Mouse (Mus musculus) MEL (cell line): ENCODE measurements at regions not wholly inside any gene's neighbourhood (a gene's known extent, or its start where the extent isn't known, plus 50 kb on each side); places are given as distances from the start of the nearest gene placed in this dataset.

Source experiments
- DNase-seq: peaks from one replicate; pipeline ENCODE4 v3.0.0; 2011; ENCODE audit warnings: low read depth, low spot score
- H3K27ac ChIP-seq: 2 replicates; pipeline ENCODE4 v1.5.1; 2012; ENCODE audit warnings: low read depth, mild to moderate bottlenecking, control low read depth, low read length, moderate library complexity; ENCODE audit not compliant: control insufficient read depth
- H3K27me3 ChIP-seq, 2 experiments: fragments of 150-350 bp in 1 of 2; sonication (generic) in 1 of 2; 2 replicates each; pipeline ENCODE4 v1.6.1; 2012; ENCODE audit warnings: low read length in 2 of 2, mild to moderate bottlenecking in 2 of 2, improper control_type of control experiment in 1 of 2, moderate library complexity in 1 of 2; ENCODE audit not compliant: insufficient read depth in 2 of 2, control insufficient read depth in 1 of 2
- H3K36me3 ChIP-seq, 2 experiments: 2 replicates each; pipeline ENCODE4 v1.6.1; 2012 to 2014; ENCODE audit warnings: low read length in 2 of 2, improper control_type of control experiment in 1 of 2, inconsistent platforms in 1 of 2, mild to moderate bottlenecking in 1 of 2; ENCODE audit not compliant: insufficient read depth in 2 of 2, control insufficient read depth in 1 of 2
- H3K4me1 ChIP-seq, 2 experiments: fragments of 150-350 bp in 1 of 2; sonication (generic) in 1 of 2; 2 replicates each; pipeline ENCODE4 v1.6.1; 2012; ENCODE audit warnings: low read length in 2 of 2, improper control_type of control experiment in 1 of 2, mild to moderate bottlenecking in 1 of 2; ENCODE audit not compliant: insufficient read depth in 2 of 2, control insufficient read depth in 1 of 2
- H3K4me3 ChIP-seq, 2 experiments: fragments of 150-350 bp in 1 of 2; sonication (generic) in 1 of 2; 2 replicates each; pipeline ENCODE4 v1.5.1; 2012; ENCODE audit warnings: low read depth in 2 of 2, low read length in 2 of 2, mild to moderate bottlenecking in 2 of 2, moderate library complexity in 2 of 2, control low read depth in 1 of 2, improper control_type of control experiment in 1 of 2; ENCODE audit not compliant: control insufficient read depth in 1 of 2, insufficient read depth in 1 of 2
- H3K79me2 ChIP-seq: 2 replicates; pipeline ENCODE4 v1.6.1; 2012; ENCODE audit warnings: mild to moderate bottlenecking, low read length, moderate library complexity; ENCODE audit not compliant: control insufficient read depth, poor library complexity, insufficient read depth
- H3K9ac ChIP-seq: 2 replicates; pipeline ENCODE4 v1.6.1; 2012; ENCODE audit warnings: low read depth, mild to moderate bottlenecking, control low read depth, low read length, moderate library complexity; ENCODE audit not compliant: control insufficient read depth, poor library complexity, severe bottlenecking
- H3K9me3 ChIP-seq: fragments of 150-350 bp; sonication (generic); replicated peaks from 2 replicates; pipeline ENCODE4 v1.6.1; 2012; ENCODE audit warnings: mild to moderate bottlenecking, low read length, improper control_type of control experiment, moderate library complexity; ENCODE audit not compliant: insufficient read depth
- CTCF ChIP-seq, 3 experiments: IDR thresholded peaks in 2 of 3; conservative IDR thresholded peaks in 1 of 3; 2 replicates each; pipeline ENCODE4 v1.5.1; 2011 to 2012; ENCODE audit warnings: low read length in 3 of 3, low read depth in 2 of 3, mild to moderate bottlenecking in 2 of 3, improper control_type of control experiment in 1 of 3, inconsistent platforms in 1 of 3, mixed read lengths in 1 of 3, moderate library complexity in 1 of 3; ENCODE audit not compliant: control insufficient read depth in 1 of 3, insufficient read depth in 1 of 3, poor library complexity in 1 of 3, severe bottlenecking in 1 of 3
- E2F4 ChIP-seq: IDR thresholded peaks from 2 replicates; pipeline ENCODE4 v1.6.1; 2011; ENCODE audit warnings: low read depth, low read length, improper control_type of control experiment, borderline replicate concordance
- GABPA ChIP-seq: IDR thresholded peaks from 2 replicates; pipeline ENCODE4 v1.6.1; 2012; ENCODE audit warnings: low read depth, mild to moderate bottlenecking, inconsistent platforms, low read length, improper control_type of control experiment, moderate library complexity
- GATA1 ChIP-seq: IDR thresholded peaks from 2 replicates; pipeline ENCODE4 v1.6.1; 2011; ENCODE audit warnings: low read depth, low read length, improper control_type of control experiment
- HCFC1 ChIP-seq: IDR thresholded peaks from 2 replicates; pipeline ENCODE4 v1.6.1; 2012; ENCODE audit warnings: low read depth, mild to moderate bottlenecking, inconsistent platforms, low read length, improper control_type of control experiment, moderate library complexity
- JUND ChIP-seq: IDR thresholded peaks from 2 replicates; pipeline ENCODE4 v1.6.1; 2011; ENCODE audit warnings: low read depth, mild to moderate bottlenecking, improper control_type of control experiment, low read length
- KAT2A ChIP-seq: conservative IDR thresholded peaks from 2 replicates; pipeline ENCODE4 v1.6.1; 2012; ENCODE audit warnings: low read depth, low read length, improper control_type of control experiment, inconsistent platforms
- MAX ChIP-seq: IDR thresholded peaks from 2 replicates; pipeline ENCODE4 v1.6.1; 2011; ENCODE audit warnings: low read length, improper control_type of control experiment
- MAZ ChIP-seq: IDR thresholded peaks from 2 replicates; pipeline ENCODE4 v1.6.1; 2012; ENCODE audit warnings: low read depth, mild to moderate bottlenecking, inconsistent platforms, low read length, improper control_type of control experiment
- MEF2A ChIP-seq: IDR thresholded peaks from 2 replicates; pipeline ENCODE4 v1.6.1; 2014; ENCODE audit warnings: low read depth, mild to moderate bottlenecking, inconsistent platforms, low read length, improper control_type of control experiment; ENCODE audit not compliant: poor library complexity, insufficient replicate concordance, severe bottlenecking; ENCODE audit errors: extremely low read depth
- MYC ChIP-seq: IDR thresholded peaks from 2 replicates; pipeline ENCODE4 v1.6.1; 2011; ENCODE audit warnings: low read depth, mild to moderate bottlenecking, low read length, improper control_type of control experiment, moderate library complexity
- NELFE ChIP-seq: IDR thresholded peaks from 2 replicates; pipeline ENCODE4 v1.6.1; 2011; ENCODE audit warnings: low read depth, low read length, improper control_type of control experiment
- NRF1 ChIP-seq: IDR thresholded peaks from 2 replicates; pipeline ENCODE4 v1.6.1; 2014; ENCODE audit warnings: low read depth, mild to moderate bottlenecking, inconsistent platforms, low read length, improper control_type of control experiment, moderate library complexity; ENCODE audit not compliant: poor library complexity, insufficient read depth, severe bottlenecking
- POLR2AphosphoS2 ChIP-seq: IDR thresholded peaks from 2 replicates; pipeline ENCODE4 v1.6.1; 2011; ENCODE audit warnings: low read length, improper control_type of control experiment
- SIN3A ChIP-seq: IDR thresholded peaks from 2 replicates; pipeline ENCODE4 v1.6.1; 2012; ENCODE audit warnings: low read length, improper control_type of control experiment, inconsistent platforms
- SMC3 ChIP-seq: IDR thresholded peaks from 2 replicates; pipeline ENCODE4 v1.6.1; 2011; ENCODE audit warnings: low read depth, low read length, improper control_type of control experiment
- TBP ChIP-seq: IDR thresholded peaks from 2 replicates; pipeline ENCODE4 v1.8.0; 2011; ENCODE audit warnings: low read depth, low read length, improper control_type of control experiment
- UBTF ChIP-seq: IDR thresholded peaks from 2 replicates; pipeline ENCODE4 v1.6.1; 2012; ENCODE audit warnings: low read depth, mild to moderate bottlenecking, inconsistent platforms, low read length, improper control_type of control experiment, moderate library complexity, borderline replicate concordance; ENCODE audit not compliant: insufficient read depth
- USF1 ChIP-seq: IDR thresholded peaks from 2 replicates; pipeline ENCODE4 v1.6.1; 2014; ENCODE audit warnings: low read depth, mild to moderate bottlenecking, inconsistent platforms, low read length, improper control_type of control experiment, moderate library complexity
- USF2 ChIP-seq, 2 experiments: IDR thresholded peaks; 2 replicates each; pipeline ENCODE4 v1.6.1; 2011 to 2012; ENCODE audit warnings: improper control_type of control experiment in 2 of 2, low read length in 2 of 2, borderline replicate concordance in 1 of 2, inconsistent platforms in 1 of 2, low read depth in 1 of 2, mild to moderate bottlenecking in 1 of 2; ENCODE audit not compliant: insufficient read depth in 1 of 2
- ZC3H11A ChIP-seq: IDR thresholded peaks from 2 replicates; pipeline ENCODE4 v1.6.1; 2012; ENCODE audit warnings: low read depth, mild to moderate bottlenecking, inconsistent platforms, low read length, improper control_type of control experiment
- ZKSCAN1 ChIP-seq: IDR thresholded peaks from 2 replicates; pipeline ENCODE4 v1.6.1; 2012; ENCODE audit warnings: low read depth, mild to moderate bottlenecking, inconsistent platforms, low read length, improper control_type of control experiment, moderate library complexity
- ZMIZ1 ChIP-seq: IDR thresholded peaks from 2 replicates; pipeline ENCODE4 v1.6.1; 2012; ENCODE audit warnings: low read depth, mild to moderate bottlenecking, inconsistent platforms, low read length, improper control_type of control experiment, moderate library complexity
- ZNF384 ChIP-seq: IDR thresholded peaks from 2 replicates; pipeline ENCODE4 v1.6.1; 2012; ENCODE audit warnings: low read depth, mild to moderate bottlenecking, inconsistent platforms, low read length, improper control_type of control experiment

DNA sequence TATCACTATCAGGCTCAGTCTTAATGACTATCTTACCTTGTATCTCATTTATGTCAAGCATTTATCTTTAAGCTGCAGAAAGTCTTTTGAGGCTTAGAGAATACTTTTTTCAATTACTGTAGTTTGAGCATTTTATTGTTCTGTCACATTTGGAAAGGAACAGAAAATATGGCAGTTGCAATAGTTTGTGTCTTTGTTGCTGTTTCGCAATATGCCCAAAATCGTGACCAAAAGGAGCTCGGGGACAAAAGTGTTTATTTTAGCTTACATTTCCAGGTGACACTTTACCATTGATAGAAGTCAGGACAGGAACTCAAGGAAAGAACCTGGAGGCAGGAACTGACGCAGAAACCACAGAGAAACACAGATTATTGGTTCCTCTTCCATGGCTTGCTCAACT is 152.9 kb upstream of the Thbs1 start:
- Histone ChIP-seq H3K36me3 (no peaks in the 10 kb centered on the region), H3K79me2 (no peaks in the 10 kb centered on the region), H3K9me3 (no peaks in the 10 kb centered on the region), H3K27ac (no peak overlapping the region), H3K4me1 (no peaks in the 10 kb centered on the region), H3K9ac (no peak overlapping the region), H3K4me3 (no peak overlapping the region), H3K27me3 (no peaks in the 10 kb centered on the region)
- DNase-seq: no peak
- TF ChIP-seq JUND (no peak), E2F4 (no peak), SMC3 (no peak), GATA1 (no peak), CTCF (IDR thresholded peaks at IDR 0.05 in 2 of 3, conservative IDR thresholded peaks at IDR 0.05 in 1 of 3; ENCODE audit: control insufficient read depth in 1 of 3, insufficient read depth in 1 of 3, low read depth in 2 of 3, low read length in 3 of 3, poor library complexity in 1 of 3, severe bottlenecking in 1 of 3) (no peak), NELFE (no peak), TBP (no peak), USF2 (IDR thresholded peaks at IDR 0.05; ENCODE audit: borderline replicate concordance in 1 of 2, insufficient read depth in 1 of 2, low read depth in 1 of 2, low read length in 2 of 2) (no peak), ZNF384 (no peak), MEF2A (no peak), ZMIZ1 (no peak)

DNA sequence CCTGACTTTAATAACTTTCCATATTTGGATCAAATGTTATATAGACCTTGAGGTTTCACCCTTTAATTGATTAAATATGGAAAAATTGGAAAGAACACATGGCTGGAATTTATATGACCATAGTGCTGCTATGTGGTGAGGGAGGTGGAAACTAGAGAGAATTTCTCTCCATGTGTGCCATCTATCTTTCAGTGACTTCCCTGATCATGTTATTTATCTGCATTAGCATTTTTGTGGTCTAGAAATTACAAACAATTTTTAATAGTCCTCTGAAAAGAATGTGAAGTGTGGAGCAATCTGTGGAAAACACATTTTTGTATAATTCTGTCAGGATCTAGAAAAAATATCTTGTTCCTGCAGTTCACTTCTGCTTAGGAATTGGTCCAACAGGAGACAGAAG is 152.2 kb upstream of the Thbs1 start:
- no peak for DNase-seq
- no peaks in the 10 kb centered on the region for H3K4me1 ChIP-seq
- H3K36me3 ChIP-seq: no peaks in the 10 kb centered on the region
- TF ChIP-seq HCFC1: no peak
- TF ChIP-seq MYC: no peak
- no peak for TF ChIP-seq USF2 (IDR thresholded peaks at IDR 0.05; ENCODE audit: borderline replicate concordance in 1 of 2, insufficient read depth in 1 of 2, low read depth in 1 of 2, low read length in 2 of 2)
- no peak for TF ChIP-seq ZKSCAN1
- TF ChIP-seq MAZ: no peak
- no peak for TF ChIP-seq UBTF
- TF ChIP-seq ZNF384: no peak
- TF ChIP-seq ZC3H11A: no peak
- no peak for TF ChIP-seq NRF1
- TF ChIP-seq GABPA: no peak
- TF ChIP-seq KAT2A: no peak
- TF ChIP-seq SIN3A: no peak
- no peak for TF ChIP-seq USF1
- TF ChIP-seq POLR2AphosphoS2: no peak
- no peak for TF ChIP-seq MAX
- no peak for TF ChIP-seq SMC3
- H3K9me3 ChIP-seq: no peaks in the 10 kb centered on the region
- no peaks in the 10 kb centered on the region for H3K79me2 ChIP-seq
- no peak overlapping the region for H3K27ac ChIP-seq
- no peak overlapping the region for H3K4me3 ChIP-seq
- no peaks in the 10 kb centered on the region for H3K27me3 ChIP-seq
- no peak overlapping the region for H3K9ac ChIP-seq
